Mouse (Mus musculus): ENCODE measurements around the gene Urgcp. TPM values are rescaled to one million over a fixed set of nuclear protein-coding genes. Genes with fewer than 3 reads are reported as not detected.
"Not testable (repeated sequence)": the region's sequence is repeated elsewhere in the genome, so short reads cannot be mapped to it uniquely, and the experiment has no call there.

The Urgcp gene
- polyA plus RNA-seq (2015; fragmentation: Nextera tagmentation; extraction: Ambion mirVana), result 21.3 and 21.4 TPM in 2 replicates

GRCm38 (mm10) chr11:5761820-5762632, at the start of gene Urgcp:
Gene Urgcp (minus strand): TSS chr11:5762376.
- H3K4me3 ChIP-seq (replicated peaks), result peak within 1 kb of the TSS; percentile 82
- WGBS, result under 1% methylated on average over 68 of the region's 68 CpGs
- peak within 1 kb of the TSS; percentile 92 for H3K9ac ChIP-seq
- H3K27me3 ChIP-seq (replicated peaks), result no peaks in the 10 kb centered on the region
- H3K4me1 ChIP-seq (replicated peaks), result peaks cover 3% of the 10 kb centered on the region; the same call in 1 of the 2 replicates
- H3K9me3 ChIP-seq, result no peaks in the 10 kb centered on the region
- H3K36me3 ChIP-seq, result no peaks in the 10 kb centered on the region
- H3K4me2 ChIP-seq (replicated peaks), result peak within 1 kb of the TSS; percentile 66
- peak within 1 kb of the TSS; percentile 98 for H3K27ac ChIP-seq
- peak; percentile 99 for ATAC-seq

GRCm38 (mm10) chr11:5809487-5809886, 47.3 kb upstream of the Urgcp start:
- not testable (repeated sequence) for H3K4me3 ChIP-seq (replicated peaks); H3K9ac ChIP-seq; H3K4me1 ChIP-seq (replicated peaks); H3K36me3 ChIP-seq; H3K27me3 ChIP-seq (replicated peaks); H3K27ac ChIP-seq; H3K9me3 ChIP-seq; H3K4me2 ChIP-seq (replicated peaks)
- 72% methylated on average over 4 of the region's 4 CpGs for WGBS
- peak; percentile 41; the same call in 1 of the 2 replicates for ATAC-seq

- Histone ChIP-seq H3K27ac (no peak overlapping the region), H3K9ac (no peak overlapping the region), H3K4me3 (replicated peaks) (no peak overlapping the region), H3K27me3 (replicated peaks) (no peaks in the 10 kb centered on the region), H3K4me1 (replicated peaks) (peaks cover 6% of the 10 kb centered on the region), H3K36me3 (no peaks in the 10 kb centered on the region), H3K9me3 (no peaks in the 10 kb centered on the region), H3K4me2 (replicated peaks) (no peak overlapping the region)
- WGBS, result 88% methylated on average over 9 of the region's 9 CpGs
- no peak for ATAC-seq
Measured at GRCm38 (mm10) chr11:5807956-5808355, 45.8 kb upstream of the Urgcp start.

DNA sequence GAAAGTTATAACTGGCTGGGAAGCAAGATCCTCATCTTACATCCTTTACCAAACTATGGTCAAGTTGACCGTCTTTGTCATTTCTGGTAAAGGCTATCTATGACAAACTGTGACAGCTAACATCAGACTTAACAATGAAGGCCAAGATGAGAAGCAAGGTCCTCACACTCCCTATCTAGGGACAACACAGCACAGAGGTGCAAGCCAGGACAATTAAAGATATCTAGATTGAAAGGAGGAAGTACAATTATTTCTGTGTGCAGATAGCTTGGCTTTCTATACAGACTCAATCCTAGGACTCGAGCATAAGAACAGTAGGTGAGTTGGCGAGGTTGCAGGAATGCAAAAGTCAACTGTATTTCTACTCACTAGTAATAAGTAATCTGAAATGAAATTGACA, 43.5 kb upstream of the Urgcp start:
- Histone ChIP-seq H3K4me1 (replicated peaks) (peaks cover 21% of the 10 kb centered on the region), H3K4me3 (replicated peaks) (no peak overlapping the region), H3K36me3 (peaks cover under 1% of the 10 kb centered on the region; the same call in 1 of the 2 replicates), H3K27ac (no peak overlapping the region), H3K9ac (no peak overlapping the region), H3K4me2 (replicated peaks) (no peak overlapping the region), H3K27me3 (replicated peaks) (no peaks in the 10 kb centered on the region), H3K9me3 (no peaks in the 10 kb centered on the region)
- 80% methylated on average over 3 of the region's 3 CpGs for WGBS
- no peak for ATAC-seq

GRCm38 (mm10) chr11:5804174-5804573, 42.0 kb upstream of the Urgcp start:
- ATAC-seq, result no peak
- H3K4me2 ChIP-seq (replicated peaks), result no peak overlapping the region
- H3K27me3 ChIP-seq (replicated peaks), result no peaks in the 10 kb centered on the region
- H3K9ac ChIP-seq, result no peak overlapping the region
- H3K4me3 ChIP-seq (replicated peaks), result no peak overlapping the region
- 67% methylated on average over 5 of the region's 5 CpGs for WGBS
- H3K36me3 ChIP-seq, result peaks cover 12% of the 10 kb centered on the region
- H3K9me3 ChIP-seq, result no peaks in the 10 kb centered on the region
- no peak overlapping the region for H3K27ac ChIP-seq
- peaks cover 21% of the 10 kb centered on the region for H3K4me1 ChIP-seq (replicated peaks)

- no peak within 1 kb of the TSS for H3K9ac ChIP-seq
- 46% methylated on average over 8 of the region's 8 CpGs for WGBS
- H3K9me3 ChIP-seq, result no peaks in the 10 kb centered on the region
- no peak for ATAC-seq
- H3K4me2 ChIP-seq (replicated peaks), result no peak within 1 kb of the TSS; the same call in 1 of the 2 replicates
- peaks cover 17% of the 10 kb centered on the region for H3K36me3 ChIP-seq
- no peaks in the 10 kb centered on the region for H3K27me3 ChIP-seq (replicated peaks)
- H3K27ac ChIP-seq, result peak within 1 kb of the TSS; percentile 18; the same call in 1 of the 2 replicates
- no peak within 1 kb of the TSS for H3K4me3 ChIP-seq (replicated peaks)
- H3K4me1 ChIP-seq (replicated peaks), result peaks cover 21% of the 10 kb centered on the region
Measured at GRCm38 (mm10) chr11:5803551-5803981, 41.4 kb upstream of the Urgcp start, which contains the start of gene Pgam2. Gene Pgam2 (minus strand): TSS chr11:5803733.

DNA sequence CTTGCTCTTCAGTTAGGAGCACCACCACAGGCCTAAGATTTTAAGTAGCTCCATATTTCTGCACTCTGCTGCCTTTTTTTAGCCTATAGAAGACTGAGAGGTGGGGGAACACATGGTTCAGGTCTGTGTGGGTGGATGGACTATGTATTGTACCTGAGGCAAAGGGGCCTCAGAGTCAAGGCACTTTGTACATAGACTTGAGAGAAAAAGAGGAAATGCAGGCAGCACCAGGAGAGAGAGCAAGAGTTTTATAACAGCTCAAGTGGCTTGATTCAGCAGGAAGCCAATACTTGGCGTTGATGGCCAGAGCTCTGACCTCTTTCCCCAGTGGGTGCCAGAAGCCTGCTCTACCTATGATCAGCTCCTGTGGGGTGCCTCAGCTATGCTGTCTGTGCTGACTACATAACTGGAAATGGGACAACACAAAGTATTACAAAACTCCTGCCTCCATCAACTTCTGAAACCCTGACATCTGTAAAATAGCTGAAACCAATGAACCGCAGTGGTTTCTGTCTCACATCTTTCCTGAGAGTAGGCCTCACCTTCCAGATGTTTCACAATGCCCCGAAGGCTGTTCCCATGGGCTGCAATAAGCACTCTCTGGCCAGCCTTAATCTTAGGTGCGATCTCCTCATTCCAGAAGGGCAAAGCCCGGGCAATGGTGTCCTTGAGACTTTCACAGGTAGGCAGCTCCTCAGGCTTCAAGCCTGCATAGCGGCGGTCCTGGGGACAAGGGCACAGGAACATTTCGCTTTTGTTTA, 40.5 kb upstream of the Urgcp start:
- 60% methylated on average over 8 of the region's 8 CpGs for WGBS
- H3K9ac ChIP-seq, result no peak overlapping the region
- H3K27ac ChIP-seq, result peak overlapping the region; percentile 18
- peaks cover 21% of the 10 kb centered on the region for H3K4me1 ChIP-seq (replicated peaks)
- H3K4me3 ChIP-seq (replicated peaks), result no peak overlapping the region
- no peak overlapping the region; the same call in 1 of the 2 replicates for H3K4me2 ChIP-seq (replicated peaks)
- peak; percentile 55 for ATAC-seq
- no peaks in the 10 kb centered on the region for H3K27me3 ChIP-seq (replicated peaks)
- H3K36me3 ChIP-seq, result peaks cover 23% of the 10 kb centered on the region
- H3K9me3 ChIP-seq, result no peaks in the 10 kb centered on the region

DNA sequence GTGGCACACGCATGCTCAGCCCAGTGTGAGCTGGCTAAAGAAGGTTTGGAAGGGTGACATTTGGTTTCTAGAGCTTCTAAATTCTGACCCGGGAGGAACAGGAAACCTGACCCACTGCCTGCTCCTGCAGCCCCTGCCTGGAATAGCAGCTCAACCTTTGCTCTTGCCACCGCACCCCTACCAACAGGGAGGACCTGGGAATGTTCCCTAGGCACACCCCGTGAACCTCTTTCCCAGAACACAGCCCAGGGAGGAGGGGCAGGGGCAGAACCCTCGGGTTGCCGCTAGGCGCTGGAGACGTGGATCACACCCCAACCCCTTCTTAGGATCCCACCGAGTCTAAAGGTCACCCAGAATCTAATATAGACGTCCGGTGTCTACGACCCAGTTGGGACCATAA, 39.8 kb upstream of the Urgcp start:
- Histone ChIP-seq H3K27ac (peak overlapping the region; percentile 18), H3K27me3 (replicated peaks) (no peaks in the 10 kb centered on the region), H3K4me2 (replicated peaks) (no peak overlapping the region), H3K36me3 (peaks cover 28% of the 10 kb centered on the region), H3K4me3 (replicated peaks) (no peak overlapping the region), H3K9ac (no peak overlapping the region), H3K9me3 (no peaks in the 10 kb centered on the region), H3K4me1 (replicated peaks) (peaks cover 21% of the 10 kb centered on the region)
- 46% methylated on average over 12 of the region's 12 CpGs for WGBS
- peak; percentile 80 for ATAC-seq

- H3K9ac ChIP-seq, result no peak overlapping the region
- no peak overlapping the region for H3K4me2 ChIP-seq (replicated peaks)
- peaks cover 33% of the 10 kb centered on the region for H3K36me3 ChIP-seq
- no peak overlapping the region for H3K27ac ChIP-seq
- peaks cover 21% of the 10 kb centered on the region for H3K4me1 ChIP-seq (replicated peaks)
- H3K9me3 ChIP-seq, result no peaks in the 10 kb centered on the region
- H3K4me3 ChIP-seq (replicated peaks), result no peak overlapping the region
- no peaks in the 10 kb centered on the region for H3K27me3 ChIP-seq (replicated peaks)
- 93% methylated on average over 16 of the region's 16 CpGs for WGBS
- no peak for ATAC-seq
Measured at GRCm38 (mm10) chr11:5801511-5801910, 39.3 kb upstream of the Urgcp start.

GRCm38 (mm10) chr11:5799621-5800490, 37.7 kb upstream of the Urgcp start:
- Histone ChIP-seq H3K4me2 (replicated peaks) (no peak overlapping the region), H3K27me3 (replicated peaks) (no peaks in the 10 kb centered on the region), H3K9ac (no peak overlapping the region), H3K27ac (no peak overlapping the region), H3K36me3 (peaks cover 45% of the 10 kb centered on the region), H3K9me3 (no peaks in the 10 kb centered on the region), H3K4me3 (replicated peaks) (no peak overlapping the region), H3K4me1 (replicated peaks) (peaks cover 21% of the 10 kb centered on the region)
- WGBS, result 82% methylated on average over 17 of the region's 17 CpGs
- no peak for ATAC-seq

DNA sequence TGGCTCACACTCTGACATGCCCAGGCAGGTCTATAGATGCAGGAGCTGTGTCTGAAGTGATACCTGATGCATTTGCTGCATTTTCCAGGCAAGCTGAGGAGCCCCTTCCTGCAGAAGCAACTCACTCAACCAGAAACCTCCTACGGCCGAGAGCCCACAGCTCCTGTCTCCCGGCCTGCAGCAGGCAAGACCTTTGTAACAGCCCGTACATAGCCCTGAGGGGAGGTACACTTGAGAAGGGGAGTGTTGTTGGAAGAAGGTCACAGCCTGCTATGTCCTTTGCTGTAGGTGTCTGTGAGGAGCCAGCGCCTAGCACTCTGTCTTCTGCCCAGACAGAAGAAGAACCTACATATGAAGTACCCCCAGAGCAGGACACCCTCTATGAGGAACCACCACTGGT, 35.8 kb upstream of the Urgcp start:
- H3K36me3 ChIP-seq, result peaks cover 56% of the 10 kb centered on the region
- H3K27me3 ChIP-seq (replicated peaks), result no peaks in the 10 kb centered on the region
- H3K4me3 ChIP-seq (replicated peaks), result no peak overlapping the region
- ATAC-seq, result no peak
- no peak overlapping the region for H3K9ac ChIP-seq
- H3K27ac ChIP-seq, result no peak overlapping the region
- no peaks in the 10 kb centered on the region for H3K9me3 ChIP-seq
- H3K4me1 ChIP-seq (replicated peaks), result peaks cover 14% of the 10 kb centered on the region
- 97% methylated on average over 5 of the region's 5 CpGs for WGBS
- no peak overlapping the region for H3K4me2 ChIP-seq (replicated peaks)
